Mouse (Mus musculus): ENCODE measurements at regions not wholly inside any gene's neighbourhood (a gene's known extent, or its start where the extent isn't known, plus 50 kb on each side); places are given as distances from the start of the nearest gene placed in this dataset.

GRCm38 (mm10) chr7:111420698-111421097 lies 337.9 kb upstream of the Eif4g2 start:
- ChIA-PET CTCF (no interaction called here), POLR2A (no interaction called here)

- POLR2A ChIA-PET: interaction anchor here in 1 of 4 experiments (0.6 kb wide), 1 partner anchor 110 kb away, joined by 3 read pairs; no protein-coding TSS in a partner anchor
Observed at GRCm38 (mm10) chr7:111417735-111418134, 334.9 kb upstream of the Eif4g2 start.

GRCm38 (mm10) chr7:111416061-111416460 lies 333.2 kb upstream of the Eif4g2 start:
- POLR2A ChIA-PET: interaction anchor here in 1 of 4 experiments (0.8 kb wide), 1 partner anchor 21 kb away, joined by 3 read pairs; no protein-coding TSS in a partner anchor
- CTCF ChIA-PET: no interaction called here

More at GRCm38 (mm10) chr7:111417735-111418134, 334.9 kb upstream of the Eif4g2 start:
- CTCF ChIA-PET: no interaction called here

GRCm38 (mm10) chr7:111413745-111414144 lies 330.9 kb upstream of the Eif4g2 start:
- ChIA-PET POLR2A (no interaction called here), CTCF (no interaction called here)

GRCm38 (mm10) chr7:111412957-111413356 lies 330.1 kb upstream of the Eif4g2 start:
- ChIA-PET POLR2A (no interaction called here), CTCF (no interaction called here)

GRCm38 (mm10) chr7:111411386-111411960 lies 328.6 kb upstream of the Eif4g2 start:
- POLR2A ChIA-PET: interaction anchor here in 1 of 4 experiments (0.7 kb wide), 1 partner anchor 349 kb away, joined by 4 read pairs; no protein-coding TSS in a partner anchor

GRCm38 (mm10) chr7:111395972-111396371 lies 313.1 kb upstream of the Eif4g2 start:
- POLR2A ChIA-PET: interaction anchor here in 1 of 4 experiments (1.5 kb wide), 1 partner anchor 20 kb away, joined by 3 read pairs; no protein-coding TSS in a partner anchor
- CTCF ChIA-PET: no interaction called here

More at GRCm38 (mm10) chr7:111411386-111411960, 328.6 kb upstream of the Eif4g2 start:
- CTCF ChIA-PET: interaction anchor here in 1 of 4 experiments (0.6 kb wide), 1 partner anchor 142 kb away, joined by 3 read pairs; no protein-coding TSS in a partner anchor

- ChIA-PET POLR2A (interaction anchor here in 1 of 4 experiments (0.7 to 1.5 kb wide), 2 partner anchors 21 to 564 kb away, joined by 3 to 6 read pairs; no protein-coding TSS in a partner anchor), CTCF (interaction anchor here in 1 of 4 experiments (0.6 kb wide), 1 partner anchor 39 kb away, joined by 4 read pairs; no protein-coding TSS in a partner anchor)
Observed at GRCm38 (mm10) chr7:111395111-111395510, 312.3 kb upstream of the Eif4g2 start.

- ChIA-PET POLR2A (no interaction called here), CTCF (no interaction called here)
Observed at GRCm38 (mm10) chr7:111393846-111394245, 311.0 kb upstream of the Eif4g2 start.

- CTCF ChIA-PET: no interaction called here
Observed at GRCm38 (mm10) chr7:111389690-111390089, 306.9 kb upstream of the Eif4g2 start.

GRCm38 (mm10) chr7:111374534-111374933 lies 291.7 kb upstream of the Eif4g2 start:
- CTCF ChIA-PET: interaction anchor here in 1 of 4 experiments (0.5 kb wide), 1 partner anchor 593 kb away, joined by 4 read pairs; no protein-coding TSS in a partner anchor
- POLR2A ChIA-PET: no interaction called here

More at GRCm38 (mm10) chr7:111389690-111390089, 306.9 kb upstream of the Eif4g2 start:
- POLR2A ChIA-PET: interaction anchor here in 1 of 4 experiments (1.2 kb wide), 1 partner anchor 9 kb away, joined by 3 read pairs; no protein-coding TSS in a partner anchor

- POLR2A ChIA-PET: interaction anchor here in 2 of 4 experiments (0.5 to 1.2 kb wide), 2 partner anchors 13 to 794 kb away, joined by 3 to 4 read pairs; no protein-coding TSS in a partner anchor
Observed at GRCm38 (mm10) chr7:111373380-111374173, 290.7 kb upstream of the Eif4g2 start.

GRCm38 (mm10) chr7:111370421-111370887 lies 287.6 kb upstream of the Eif4g2 start:
- ChIA-PET CTCF (no interaction called here), POLR2A (no interaction called here)

More at GRCm38 (mm10) chr7:111373380-111374173, 290.7 kb upstream of the Eif4g2 start:
- CTCF ChIA-PET: no interaction called here

GRCm38 (mm10) chr7:111368296-111369004 lies 285.6 kb upstream of the Eif4g2 start:
- ChIA-PET POLR2A (no interaction called here), CTCF (no interaction called here)

- POLR2A ChIA-PET: no interaction called here
- CTCF ChIA-PET: no interaction called here
Observed at GRCm38 (mm10) chr7:111366951-111367653, 284.3 kb upstream of the Eif4g2 start.

- POLR2A ChIA-PET: no interaction called here
- CTCF ChIA-PET: no interaction called here
Observed at GRCm38 (mm10) chr7:111365384-111365783, 282.6 kb upstream of the Eif4g2 start.

GRCm38 (mm10) chr7:111363206-111363605 lies 280.4 kb upstream of the Eif4g2 start:
- CTCF ChIA-PET: no interaction called here
- POLR2A ChIA-PET: no interaction called here

GRCm38 (mm10) chr7:111362646-111363045 lies 279.8 kb upstream of the Eif4g2 start:
- ChIA-PET POLR2A (no interaction called here), CTCF (no interaction called here)

- POLR2A ChIA-PET: no interaction called here
- CTCF ChIA-PET: no interaction called here
Observed at GRCm38 (mm10) chr7:111355088-111355656, 272.3 kb upstream of the Eif4g2 start.

All from embryonic stem cell, embryonic (primary cell).